Mouse (Mus musculus) kidney, postnatal 25 days (tissue): ENCODE data around the gene Arhgap28.
A peak's percentile ranks its signal among the peaks of the same experiment; 100 is the strongest.

Source experiments
- DNase-seq, 2 experiments: peaks; one replicate each; pipeline ENCODE4 v3.0.0; 2021; ENCODE audit warnings: mixed read lengths in 2 of 2

Arhgap28 gene

DNA sequence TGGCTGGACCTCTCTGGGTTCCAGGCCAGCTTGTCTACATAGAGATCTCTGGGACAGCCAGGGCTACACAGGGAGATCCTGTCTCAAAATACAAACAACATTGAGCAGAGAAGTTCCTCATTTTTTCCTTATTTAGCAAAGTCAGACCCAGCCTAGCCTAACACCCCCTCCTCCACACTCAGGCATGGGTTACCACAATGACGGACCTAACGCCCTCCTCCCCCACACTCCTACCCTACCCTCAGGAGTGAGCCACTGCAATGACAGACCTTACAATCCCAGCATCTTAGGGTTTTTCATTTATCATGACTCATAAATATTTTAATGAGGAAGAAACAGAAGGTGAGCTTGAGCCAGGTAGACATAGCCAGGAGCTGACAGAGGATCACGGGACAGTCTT, 73.0 kb downstream of the Arhgap28 start:
- DNase-seq, result no peak

- no peak for DNase-seq
Measured at GRCm38 (mm10) chr17:67930467-67930866, 73.5 kb downstream of the Arhgap28 start.

DNA sequence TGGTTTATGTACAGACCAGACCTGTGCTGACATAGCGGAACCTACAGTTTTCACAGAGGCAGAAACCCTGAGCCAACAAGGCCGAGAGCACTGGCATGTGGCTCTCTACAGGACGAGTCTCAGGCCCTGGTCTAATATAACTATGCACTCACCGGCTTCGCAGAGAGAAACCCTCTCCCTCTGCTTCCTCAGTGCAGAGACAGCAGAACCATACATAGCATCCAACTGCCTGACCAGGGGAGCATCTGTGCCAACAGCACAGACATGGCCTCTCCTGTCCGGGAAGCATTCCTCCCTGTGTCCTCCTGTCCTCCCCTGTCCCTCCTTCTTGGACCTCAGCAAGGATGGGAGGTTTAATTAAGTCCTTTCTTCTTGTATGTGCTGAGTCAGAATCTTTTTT, 75.6 kb downstream of the Arhgap28 start:
- DNase-seq, result no peak

- DNase-seq, result no peak
Measured at GRCm38 (mm10) chr17:67927864-67928263, 76.1 kb downstream of the Arhgap28 start.

GRCm38 (mm10) chr17:67919959-67920358, 84.0 kb downstream of the Arhgap28 start:
- DNase-seq, result no peak

DNA sequence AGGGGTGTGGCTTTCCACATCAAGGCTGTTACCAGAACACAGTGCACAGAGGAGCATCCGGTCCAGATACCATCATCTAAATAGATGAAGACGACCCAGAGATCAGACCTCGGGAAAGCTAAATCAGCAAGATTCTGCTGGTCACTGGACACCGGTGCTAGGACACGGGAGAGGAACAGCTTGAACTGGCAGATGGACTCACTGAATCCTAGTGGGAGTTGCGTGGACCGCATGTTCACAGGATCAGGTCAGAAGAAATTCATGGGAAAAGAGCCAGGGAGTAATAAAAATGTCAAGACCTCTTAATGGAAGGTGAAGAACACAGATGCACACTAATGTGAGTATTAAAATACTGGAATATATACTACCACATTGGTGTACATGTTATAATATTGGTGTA, 85.7 kb downstream of the Arhgap28 start:
- DNase-seq, result no peak

- no peak for DNase-seq
Measured at GRCm38 (mm10) chr17:67916901-67917300, 87.0 kb downstream of the Arhgap28 start.

DNA sequence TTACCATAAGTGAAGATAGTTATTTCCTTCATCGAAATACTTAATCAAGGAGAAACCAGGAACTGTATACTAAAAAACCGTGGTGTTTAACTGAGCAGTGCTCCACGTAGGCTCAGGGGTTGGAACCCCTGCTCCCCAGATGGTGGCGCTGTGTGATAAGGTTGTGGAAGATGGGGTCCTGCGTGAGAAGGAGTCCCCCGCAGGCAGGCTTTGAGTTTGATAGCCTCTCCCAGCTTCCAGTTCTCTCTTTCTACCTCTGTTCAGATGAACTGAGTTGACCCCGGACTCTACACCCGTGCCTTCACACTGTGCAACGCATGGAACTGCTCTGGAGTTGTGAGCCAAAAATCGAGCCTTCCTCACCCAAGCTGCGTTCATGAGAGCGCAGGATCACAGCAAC, 91.3 kb downstream of the Arhgap28 start:
- peak in 1 of 2 experiments; percentile 56 for DNase-seq

DNA sequence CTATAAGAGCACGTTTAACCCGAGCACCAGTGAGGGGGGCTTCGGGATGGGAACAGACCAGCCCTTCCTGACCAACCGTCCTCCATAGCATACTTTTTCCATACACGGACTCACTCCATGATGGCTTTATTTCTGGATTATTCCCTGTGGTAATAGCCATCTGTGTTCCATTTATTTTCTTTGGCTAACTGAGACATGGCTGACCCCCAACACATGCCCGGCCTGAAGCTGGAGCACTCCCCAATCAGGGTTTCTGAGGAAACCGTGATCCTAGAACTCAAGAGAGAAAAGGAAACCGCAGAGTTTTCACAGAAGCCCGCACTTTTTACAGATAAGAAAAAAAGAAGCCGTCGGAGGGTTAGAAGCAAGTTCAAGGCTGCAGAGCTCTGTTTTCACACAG, 91.9 kb downstream of the Arhgap28 start:
- DNase-seq, result no peak

DNA sequence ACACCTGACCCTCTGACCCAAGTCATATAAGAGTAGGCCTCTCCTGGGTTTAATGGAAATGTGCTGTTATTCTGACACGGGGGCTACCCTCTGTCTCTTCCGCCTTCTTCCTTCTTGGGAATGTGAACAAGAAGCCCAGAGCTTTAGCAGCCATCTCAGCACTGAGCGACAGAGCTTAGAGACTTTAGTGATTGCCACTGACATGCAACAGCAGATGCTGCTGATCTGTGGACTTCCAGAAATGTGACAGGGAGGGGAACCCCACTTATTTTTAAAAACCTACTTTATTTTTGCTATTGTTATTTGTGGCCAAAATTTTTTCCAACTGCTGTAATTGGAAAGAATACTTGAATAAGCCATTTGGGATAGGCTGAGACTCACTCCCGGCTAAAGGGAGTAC, 95.4 kb downstream of the Arhgap28 start:
- no peak for DNase-seq

DNA sequence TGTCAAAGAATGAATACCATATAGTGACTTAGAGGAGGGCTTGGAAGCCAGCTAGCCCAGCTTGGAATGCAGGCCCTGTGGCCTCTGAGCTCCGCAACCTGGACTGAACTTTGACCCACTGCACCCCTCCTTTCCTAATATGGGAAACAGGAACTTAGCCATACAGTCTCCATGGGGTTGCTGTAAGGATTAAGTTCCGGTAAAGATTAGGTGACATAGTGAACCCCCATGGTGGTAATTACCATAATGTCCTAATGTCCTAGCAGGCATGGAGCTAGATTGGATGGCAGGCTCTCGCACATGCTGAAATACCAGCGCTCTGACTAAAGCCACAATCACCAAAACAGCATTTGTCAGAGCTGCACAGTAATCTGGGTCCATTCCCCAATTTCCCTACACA, 95.8 kb downstream of the Arhgap28 start:
- DNase-seq, result no peak

- no peak for DNase-seq
Measured at GRCm38 (mm10) chr17:67907532-67908054, 96.3 kb downstream of the Arhgap28 start.

- no peak for DNase-seq
Measured at GRCm38 (mm10) chr17:67906236-67906635, 97.7 kb downstream of the Arhgap28 start.

GRCm38 (mm10) chr17:67904315-67904944, 99.5 kb downstream of the Arhgap28 start:
- DNase-seq, result no peak

GRCm38 (mm10) chr17:67902847-67903246, 101.1 kb downstream of the Arhgap28 start:
- DNase-seq, result no peak

- DNase-seq, result no peak
Measured at GRCm38 (mm10) chr17:67901161-67901560, 102.8 kb downstream of the Arhgap28 start.

- no peak for DNase-seq
Measured at GRCm38 (mm10) chr17:67899376-67899775, 104.5 kb downstream of the Arhgap28 start.

DNA sequence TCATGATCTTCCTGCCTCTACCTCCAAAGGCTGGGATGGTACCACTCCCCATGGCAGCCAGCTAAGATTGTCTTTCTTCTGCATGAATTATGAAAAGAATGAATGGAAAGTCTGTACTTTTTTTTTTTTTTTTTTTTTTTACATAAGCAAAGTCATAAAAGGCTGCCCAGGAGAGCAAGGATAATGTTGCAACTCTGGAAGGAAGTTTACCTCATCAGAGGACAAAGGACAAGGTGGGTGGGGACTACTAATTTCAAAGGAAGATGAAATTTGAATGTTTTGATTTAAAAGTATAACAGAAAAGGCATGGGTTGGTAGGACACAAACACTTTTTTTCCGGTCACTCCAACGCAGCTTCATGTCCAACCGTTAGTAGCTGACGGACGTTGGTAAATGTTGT, 107.5 kb downstream of the Arhgap28 start:
- DNase-seq, result no peak

- no peak for DNase-seq
Measured at GRCm38 (mm10) chr17:67889481-67890325, 114.2 kb downstream of the Arhgap28 start.

GRCm38 (mm10) chr17:67888081-67888480, 115.8 kb downstream of the Arhgap28 start:
- DNase-seq, result no peak

DNA sequence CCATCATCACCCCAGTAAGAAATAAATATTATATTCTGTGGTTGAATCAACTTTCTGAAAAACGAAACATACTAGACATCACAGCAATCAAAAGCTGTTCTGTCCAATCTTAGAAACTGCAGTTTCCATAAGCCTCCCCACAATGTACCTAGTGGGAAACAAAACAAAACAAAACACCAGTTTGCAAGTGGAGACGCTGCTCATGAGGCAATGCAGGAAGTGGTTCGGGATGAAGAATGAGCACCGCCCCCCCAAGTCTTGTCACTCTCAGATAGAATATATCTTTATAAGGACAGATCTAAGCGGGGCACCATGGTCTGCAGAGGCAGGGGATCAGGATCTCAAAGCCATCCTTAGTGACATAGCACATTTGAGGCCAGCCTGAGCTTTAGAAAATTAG, 117.6 kb downstream of the Arhgap28 start:
- no peak for DNase-seq

- no peak for DNase-seq
Measured at GRCm38 (mm10) chr17:67877599-67877998, 126.3 kb downstream of the Arhgap28 start.

- peak; percentile 60 to 87 for DNase-seq
Measured at GRCm38 (mm10) chr17:67869731-67870601, 134.0 kb downstream of the Arhgap28 start.
